Mouse (Mus musculus) kidney, embryonic 16.5 days (tissue): ENCODE results near the gene Exoc1. TPM values are rescaled to one million over a fixed set of nuclear protein-coding genes. Genes with fewer than 3 reads are reported as not detected.

Experiments used
- ATAC-seq: fragments of 200-750 bp; cut with Nextera tagmentation; 2 replicates; pipeline ENCODE4 v1.8.0; 2017; ENCODE audit warnings: moderate TSS enrichment; ENCODE audit not compliant: low FRiP score, low TSS enrichment
- H3K27ac ChIP-seq: fragments of 300-500 bp; sonication (generic); 2 replicates; pipeline ENCODE4 v1.5.1; 2014; ENCODE audit warnings: low read length
- H3K27me3 ChIP-seq: fragments of 300-500 bp; sonication (generic); 2 replicates; pipeline ENCODE4 v1.6.1; 2014; ENCODE audit warnings: low read length, control low read depth, mixed read lengths; ENCODE audit not compliant: insufficient read depth
- H3K36me3 ChIP-seq: fragments of 300-500 bp; sonication (generic); 2 replicates; pipeline ENCODE4 v1.6.1; 2014; ENCODE audit warnings: low read length, control low read depth, mixed read lengths; ENCODE audit not compliant: insufficient read depth
- H3K4me1 ChIP-seq: fragments of 300-500 bp; sonication (generic); 2 replicates; pipeline ENCODE4 v1.6.1; 2014; ENCODE audit warnings: low read length, control low read depth, mixed read lengths; ENCODE audit not compliant: insufficient read depth
- H3K4me2 ChIP-seq: fragments of 300-500 bp; sonication (generic); replicated peaks from 2 replicates; pipeline ENCODE4 v1.6.1; 2014; ENCODE audit warnings: low read depth, low read length
- H3K4me3 ChIP-seq: fragments of 300-500 bp; sonication (generic); 2 replicates; pipeline ENCODE4 v1.5.1; 2014; ENCODE audit warnings: mild to moderate bottlenecking, low read length
- H3K9ac ChIP-seq: fragments of 300-500 bp; sonication (generic); replicated peaks from 2 replicates; pipeline ENCODE4 v1.6.1; 2014; ENCODE audit warnings: low read length
- H3K9me3 ChIP-seq: fragments of 300-500 bp; sonication (generic); 2 replicates; pipeline ENCODE4 v1.6.1; 2016; ENCODE audit warnings: low read length, control low read depth
- WGBS: fragments of 180-500 bp; shearing (Covaris S2); extraction: QIAGEN DNeasy Blood & Tissue Kit; methylation state at CpG from one replicate; pipeline ENCODE4 v1.1.7; 2014; 5-methylcytosine and 5-hydroxymethylcytosine counted together
- polyA plus RNA-seq: library from polyadenylated mRNA; unstranded; fragments of >200 nt; fragmentation: Nextera tagmentation; extraction: Ambion mirVana; gene quantifications from 2 replicates; pipeline ENCODE4 v1.2.1, GENCODE M21; 2015

Gene Exoc1
- polyA plus RNA-seq, 1 experiment from 2014 or later: 39.2 TPM

- Histone ChIP-seq H3K4me1 (no peaks in the 10 kb centered on the region), H3K36me3 (peaks cover 41% of the 10 kb centered on the region), H3K4me3 (no peak overlapping the region), H3K27me3 (no peaks in the 10 kb centered on the region), H3K27ac (no peak overlapping the region), H3K4me2 (no peak overlapping the region), H3K9ac (no peak overlapping the region), H3K9me3 (no peaks in the 10 kb centered on the region)
- no peak for ATAC-seq
- WGBS: 95% methylated on average over 10 of the region's 10 CpGs
Observed at GRCm38 (mm10) chr5:76537578-76537977, 8.5 kb downstream of the Exoc1 start.

- Histone ChIP-seq H3K9me3 (no peaks in the 10 kb centered on the region), H3K4me2 (no peak overlapping the region), H3K4me3 (no peak overlapping the region), H3K27ac (no peak overlapping the region), H3K9ac (no peak overlapping the region), H3K4me1 (no peaks in the 10 kb centered on the region), H3K27me3 (no peaks in the 10 kb centered on the region), H3K36me3 (peaks cover 60% of the 10 kb centered on the region)
- 81% methylated on average over 8 of the region's 8 CpGs for WGBS
- no peak for ATAC-seq
Observed at GRCm38 (mm10) chr5:76540181-76540580, 11.1 kb downstream of the Exoc1 start.

- peaks cover 61% of the 10 kb centered on the region for H3K36me3 ChIP-seq
- no peak overlapping the region for H3K9ac ChIP-seq
- H3K27me3 ChIP-seq: no peaks in the 10 kb centered on the region
- H3K4me3 ChIP-seq: no peak overlapping the region
- no peak for ATAC-seq
- H3K27ac ChIP-seq: no peak overlapping the region
- H3K9me3 ChIP-seq: no peaks in the 10 kb centered on the region
- no peak overlapping the region for H3K4me2 ChIP-seq
- no peaks in the 10 kb centered on the region for H3K4me1 ChIP-seq
Observed at GRCm38 (mm10) chr5:76540842-76541241, 11.7 kb downstream of the Exoc1 start.

- 84% methylated on average over 8 of the region's 8 CpGs for WGBS
- no peak overlapping the region for H3K27ac ChIP-seq
- ATAC-seq: no peak
Observed at GRCm38 (mm10) chr5:76543200-76543599, 14.1 kb downstream of the Exoc1 start.

GRCm38 (mm10) chr5:76550426-76550825, 21.3 kb downstream of the Exoc1 start:
- Histone ChIP-seq H3K36me3 (peaks cover 19% of the 10 kb centered on the region), H3K4me1 (no peaks in the 10 kb centered on the region), H3K4me2 (no peak overlapping the region), H3K9me3 (no peaks in the 10 kb centered on the region), H3K9ac (no peak overlapping the region), H3K4me3 (no peak overlapping the region), H3K27me3 (no peaks in the 10 kb centered on the region), H3K27ac (no peak overlapping the region)
- WGBS: 86% methylated on average over 8 of the region's 8 CpGs
- ATAC-seq: no peak

More at GRCm38 (mm10) chr5:76543200-76543599, 14.1 kb downstream of the Exoc1 start:
- Histone ChIP-seq H3K36me3 (peaks cover 41% of the 10 kb centered on the region), H3K4me2 (no peak overlapping the region), H3K4me1 (no peaks in the 10 kb centered on the region), H3K9me3 (no peaks in the 10 kb centered on the region), H3K27me3 (no peaks in the 10 kb centered on the region), H3K9ac (no peak overlapping the region), H3K4me3 (no peak overlapping the region)

- H3K9ac ChIP-seq: no peak overlapping the region
- no peak overlapping the region for H3K27ac ChIP-seq
- ATAC-seq: no peak
- WGBS: 35% methylated on average over 3 of the region's 3 CpGs
- H3K27me3 ChIP-seq: no peaks in the 10 kb centered on the region
- H3K4me2 ChIP-seq: no peak overlapping the region
- no peak overlapping the region for H3K4me3 ChIP-seq
- H3K36me3 ChIP-seq: peaks cover 55% of the 10 kb centered on the region
- H3K4me1 ChIP-seq: no peaks in the 10 kb centered on the region
- no peaks in the 10 kb centered on the region for H3K9me3 ChIP-seq
Observed at GRCm38 (mm10) chr5:76565321-76565720, 36.2 kb downstream of the Exoc1 start.

- no peak for ATAC-seq
- H3K9me3 ChIP-seq: peaks cover 6% of the 10 kb centered on the region; the same call in 1 of the 2 replicates
- H3K36me3 ChIP-seq: peaks cover 20% of the 10 kb centered on the region
- no peaks in the 10 kb centered on the region for H3K4me1 ChIP-seq
- WGBS: 74% methylated on average over 7 of the region's 7 CpGs
- H3K4me3 ChIP-seq: no peak overlapping the region
- H3K27me3 ChIP-seq: no peaks in the 10 kb centered on the region
- H3K4me2 ChIP-seq: no peak overlapping the region
- H3K27ac ChIP-seq: no peak overlapping the region
- H3K9ac ChIP-seq: no peak overlapping the region
Observed at GRCm38 (mm10) chr5:76574251-76574650, 45.1 kb downstream of the Exoc1 start.

GRCm38 (mm10) chr5:76577026-76577425, 47.9 kb downstream of the Exoc1 start:
- ATAC-seq: no peak
- no peak overlapping the region for H3K27ac ChIP-seq
- no peak overlapping the region for H3K4me3 ChIP-seq
- H3K4me1 ChIP-seq: no peaks in the 10 kb centered on the region
- no peaks in the 10 kb centered on the region for H3K27me3 ChIP-seq
- H3K36me3 ChIP-seq: no peaks in the 10 kb centered on the region
- no peak overlapping the region for H3K4me2 ChIP-seq
- 75% methylated on average over 3 of the region's 3 CpGs for WGBS
- H3K9me3 ChIP-seq: peaks cover 3% of the 10 kb centered on the region; the same call in 1 of the 2 replicates
- no peak overlapping the region for H3K9ac ChIP-seq

- ATAC-seq: no peak
- WGBS: 74% methylated on average over 2 of the region's 2 CpGs
Observed at GRCm38 (mm10) chr5:76585378-76585777, 56.3 kb downstream of the Exoc1 start.

GRCm38 (mm10) chr5:76588551-76589283, 59.6 kb downstream of the Exoc1 start, which contains the start of gene Cep135:
Gene Cep135, plus strand, starts transcription at chr5:76588698.
- H3K4me1 ChIP-seq: peaks cover 5% of the 10 kb centered on the region; the same call in 1 of the 2 replicates
- peak within 1 kb of the TSS; percentile 95 for H3K9ac ChIP-seq
- H3K4me3 ChIP-seq: peak within 1 kb of the TSS; percentile 93
- ATAC-seq: peak; percentile 98
- no peaks in the 10 kb centered on the region for H3K9me3 ChIP-seq
- H3K36me3 ChIP-seq: peaks cover 5% of the 10 kb centered on the region; the same call in 1 of the 2 replicates
- no peaks in the 10 kb centered on the region for H3K27me3 ChIP-seq
- H3K27ac ChIP-seq: peak within 1 kb of the TSS; percentile 94
- peak within 1 kb of the TSS; percentile 67 for H3K4me2 ChIP-seq
- under 1% methylated on average over 74 of the region's 92 CpGs for WGBS

More at GRCm38 (mm10) chr5:76585378-76585777, 56.3 kb downstream of the Exoc1 start:
- Histone ChIP-seq H3K27ac (no peak overlapping the region), H3K9me3 (no peaks in the 10 kb centered on the region), H3K27me3 (no peaks in the 10 kb centered on the region), H3K4me2 (no peak overlapping the region), H3K9ac (no peak overlapping the region), H3K4me3 (no peak overlapping the region), H3K36me3 (no peaks in the 10 kb centered on the region), H3K4me1 (peaks cover 5% of the 10 kb centered on the region; the same call in 1 of the 2 replicates)
